Mouse (Mus musculus) heart, postnatal 0 days (tissue): ENCODE measurements around the gene Atxn7l2.

ENCODE experiments used
- CTCF ChIP-seq: IDR thresholded peaks from 2 replicates; pipeline ENCODE4 v1.5.1; 2016; ENCODE audit warnings: antibody characterized with exemption, control low read depth, low read depth
- EP300 ChIP-seq: IDR thresholded peaks from 2 replicates; pipeline ENCODE4 v1.6.1; 2016; ENCODE audit warnings: antibody characterized with exemption, low read depth

DNA sequence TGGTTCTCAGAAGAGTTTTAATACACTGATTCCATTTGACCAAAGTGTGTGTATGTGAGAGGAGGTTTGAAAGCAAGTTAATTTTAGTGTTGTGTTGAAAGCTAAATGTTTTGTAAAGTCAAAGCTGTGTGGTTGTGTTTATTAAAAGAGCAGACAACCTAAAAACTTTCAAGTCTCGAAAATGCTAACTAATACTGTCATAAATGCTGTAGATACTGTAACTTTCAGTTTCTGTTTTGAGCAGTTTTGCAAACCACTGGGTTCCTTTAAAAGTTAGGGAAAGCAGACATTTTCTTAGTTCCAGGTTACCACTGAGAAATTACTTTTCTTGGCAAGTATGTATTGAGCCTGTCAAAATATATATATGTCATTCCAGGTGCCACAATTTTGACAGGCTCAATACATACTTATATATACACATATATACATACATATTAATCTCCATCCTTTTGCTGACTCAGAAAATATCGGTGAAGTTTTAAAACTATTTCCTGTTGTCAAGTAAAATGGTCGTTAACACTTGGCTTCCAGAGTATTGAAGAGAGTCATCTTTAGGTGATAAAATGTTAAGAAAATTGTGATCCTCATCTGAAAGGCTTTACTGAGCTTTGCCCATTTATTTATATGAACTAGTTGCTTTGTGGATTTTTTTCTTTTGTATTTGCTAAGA is 47.2 kb upstream of the Atxn7l2 start:
- TF ChIP-seq CTCF, result no peak
- no peak for TF ChIP-seq EP300
